Mouse (Mus musculus): Measurements from ENCODE around the gene Myo18b. TPM values are rescaled to one million over a fixed set of nuclear protein-coding genes. Genes with fewer than 3 reads are reported as not detected.

Gene Myo18b
- polyA plus RNA-seq, 1 experiment, result not detected

GRCm38 (mm10) chr5:112833866-112834265, 62.3 kb downstream of the Myo18b start:
- no peak for TF ChIP-seq CTCF (IDR thresholded peaks at IDR 0.05; ENCODE audit: control insufficient read depth, insufficient read depth, insufficient read length)
- no peak for TF ChIP-seq MYOG (IDR thresholded peaks at IDR 0.05; ENCODE audit: control insufficient read depth, extremely low read depth, insufficient read length)
- TF ChIP-seq USF1 (IDR thresholded peaks at IDR 0.05; ENCODE audit: low read depth), result no peak
- TF ChIP-seq MAX (IDR thresholded peaks at IDR 0.05), result no peak
- TF ChIP-seq FOSL1 (IDR thresholded peaks at IDR 0.05; ENCODE audit: insufficient read depth, low read length, poor library complexity, severe bottlenecking), result no peak
- TF ChIP-seq CEBPB (IDR thresholded peaks at IDR 0.05; ENCODE audit: low read depth), result no peak
- no peak overlapping the region for H3ac ChIP-seq (ENCODE audit: control insufficient read depth, insufficient read length, low read depth)
- H3K27me3 ChIP-seq (ENCODE audit: control insufficient read depth, insufficient read depth, insufficient read length), result no peaks in the 10 kb centered on the region
- no peaks in the 10 kb centered on the region for H3K79me2 ChIP-seq (ENCODE audit: control insufficient read depth, insufficient read depth)
- no peaks in the 10 kb centered on the region for H3K36me3 ChIP-seq (ENCODE audit: control insufficient read depth, insufficient read depth)
- H3K4me3 ChIP-seq (ENCODE audit: insufficient read depth, poor library complexity, severe bottlenecking), result no peak overlapping the region
- no peaks in the 10 kb centered on the region for H3K79me3 ChIP-seq (ENCODE audit: low read depth)

GRCm38 (mm10) chr5:112825091-112825794, 70.9 kb downstream of the Myo18b start:
- no peak overlapping the region for H3K4me3 ChIP-seq (ENCODE audit: insufficient read depth, poor library complexity, severe bottlenecking)
- H3ac ChIP-seq (ENCODE audit: control insufficient read depth, insufficient read length, low read depth), result no peak overlapping the region
- H3K36me3 ChIP-seq (ENCODE audit: control insufficient read depth, insufficient read depth), result no peaks in the 10 kb centered on the region
- no peaks in the 10 kb centered on the region for H3K27me3 ChIP-seq (ENCODE audit: control insufficient read depth, insufficient read depth, insufficient read length)
- TF ChIP-seq MYOG (IDR thresholded peaks at IDR 0.05; ENCODE audit: control insufficient read depth, extremely low read depth, insufficient read length) (no peak), USF1 (IDR thresholded peaks at IDR 0.05; ENCODE audit: low read depth) (no peak), FOSL1 (IDR thresholded peaks at IDR 0.05; ENCODE audit: insufficient read depth, low read length, poor library complexity, severe bottlenecking) (no peak), MYOD1 (IDR thresholded peaks at IDR 0.05; ENCODE audit: control insufficient read depth, insufficient read length, low read depth) (no peak), MAX (IDR thresholded peaks at IDR 0.05) (no peak)
- H3K79me2 ChIP-seq (ENCODE audit: control insufficient read depth, insufficient read depth), result no peaks in the 10 kb centered on the region
- no peaks in the 10 kb centered on the region for H3K79me3 ChIP-seq (ENCODE audit: low read depth)

GRCm38 (mm10) chr5:112824376-112824775, 71.8 kb downstream of the Myo18b start:
- H3K4me3 ChIP-seq (ENCODE audit: insufficient read depth, poor library complexity, severe bottlenecking), result no peak overlapping the region
- H3K79me3 ChIP-seq (ENCODE audit: low read depth), result no peaks in the 10 kb centered on the region
- no peaks in the 10 kb centered on the region for H3K79me2 ChIP-seq (ENCODE audit: control insufficient read depth, insufficient read depth)
- no peaks in the 10 kb centered on the region for H3K36me3 ChIP-seq (ENCODE audit: control insufficient read depth, insufficient read depth)
- TF ChIP-seq MYOG (IDR thresholded peaks at IDR 0.05; ENCODE audit: control insufficient read depth, extremely low read depth, insufficient read length) (no peak), MAX (IDR thresholded peaks at IDR 0.05) (no peak), MYOD1 (IDR thresholded peaks at IDR 0.05; ENCODE audit: control insufficient read depth, insufficient read length, low read depth) (no peak), USF1 (IDR thresholded peaks at IDR 0.05; ENCODE audit: low read depth) (no peak), CTCF (IDR thresholded peaks at IDR 0.05; ENCODE audit: control insufficient read depth, insufficient read depth, insufficient read length) (no peak), FOSL1 (IDR thresholded peaks at IDR 0.05; ENCODE audit: insufficient read depth, low read length, poor library complexity, severe bottlenecking) (no peak), CEBPB (IDR thresholded peaks at IDR 0.05; ENCODE audit: low read depth) (no peak)
- no peak overlapping the region for H3ac ChIP-seq (ENCODE audit: control insufficient read depth, insufficient read length, low read depth)
- H3K27me3 ChIP-seq (ENCODE audit: control insufficient read depth, insufficient read depth, insufficient read length), result no peaks in the 10 kb centered on the region

- Histone ChIP-seq H3K27me3 (ENCODE audit: control insufficient read depth, insufficient read depth, insufficient read length) (no peaks in the 10 kb centered on the region), H3K36me3 (ENCODE audit: control insufficient read depth, insufficient read depth) (no peaks in the 10 kb centered on the region), H3K79me3 (ENCODE audit: low read depth) (no peaks in the 10 kb centered on the region), H3K79me2 (ENCODE audit: control insufficient read depth, insufficient read depth) (no peaks in the 10 kb centered on the region), H3ac (ENCODE audit: control insufficient read depth, insufficient read length, low read depth) (no peak overlapping the region), H3K4me3 (ENCODE audit: insufficient read depth, poor library complexity, severe bottlenecking) (no peak overlapping the region)
- TF ChIP-seq MAX (IDR thresholded peaks at IDR 0.05), result no peak
- TF ChIP-seq MYOD1 (IDR thresholded peaks at IDR 0.05; ENCODE audit: control insufficient read depth, insufficient read length, low read depth), result no peak
These were observed 73.7 kb downstream of the Myo18b start for GRCm38 (mm10) chr5:112822426-112822825.

- Histone ChIP-seq H3K79me2 (ENCODE audit: control insufficient read depth, insufficient read depth) (no peaks in the 10 kb centered on the region), H3K79me3 (ENCODE audit: low read depth) (no peaks in the 10 kb centered on the region), H3K36me3 (ENCODE audit: control insufficient read depth, insufficient read depth) (no peaks in the 10 kb centered on the region), H3ac (ENCODE audit: control insufficient read depth, insufficient read length, low read depth) (no peak overlapping the region), H3K4me3 (ENCODE audit: insufficient read depth, poor library complexity, severe bottlenecking) (no peak overlapping the region), H3K27me3 (ENCODE audit: control insufficient read depth, insufficient read depth, insufficient read length) (no peaks in the 10 kb centered on the region)
- TF ChIP-seq USF1 (IDR thresholded peaks at IDR 0.05; ENCODE audit: low read depth) (no peak), MYOG (IDR thresholded peaks at IDR 0.05; ENCODE audit: control insufficient read depth, extremely low read depth, insufficient read length) (no peak), FOSL1 (IDR thresholded peaks at IDR 0.05; ENCODE audit: insufficient read depth, low read length, poor library complexity, severe bottlenecking) (no peak), MYOD1 (IDR thresholded peaks at IDR 0.05; ENCODE audit: control insufficient read depth, insufficient read length, low read depth) (no peak)
These were observed 81.1 kb downstream of the Myo18b start for GRCm38 (mm10) chr5:112815051-112815450.

GRCm38 (mm10) chr5:112807629-112808028, 88.5 kb downstream of the Myo18b start:
- TF ChIP-seq MYOD1 (IDR thresholded peaks at IDR 0.05; ENCODE audit: control insufficient read depth, insufficient read length, low read depth) (no peak), MAX (IDR thresholded peaks at IDR 0.05) (no peak), CEBPB (IDR thresholded peaks at IDR 0.05; ENCODE audit: low read depth) (no peak), USF1 (IDR thresholded peaks at IDR 0.05; ENCODE audit: low read depth) (no peak), MYOG (IDR thresholded peaks at IDR 0.05; ENCODE audit: control insufficient read depth, extremely low read depth, insufficient read length) (no peak), FOSL1 (IDR thresholded peaks at IDR 0.05; ENCODE audit: insufficient read depth, low read length, poor library complexity, severe bottlenecking) (no peak), CTCF (IDR thresholded peaks at IDR 0.05; ENCODE audit: control insufficient read depth, insufficient read depth, insufficient read length) (no peak)

More at GRCm38 (mm10) chr5:112807629-112808028, 88.5 kb downstream of the Myo18b start:
- Histone ChIP-seq H3K36me3 (ENCODE audit: control insufficient read depth, insufficient read depth) (no peaks in the 10 kb centered on the region), H3K79me2 (ENCODE audit: control insufficient read depth, insufficient read depth) (no peaks in the 10 kb centered on the region), H3K79me3 (ENCODE audit: low read depth) (no peaks in the 10 kb centered on the region), H3ac (ENCODE audit: control insufficient read depth, insufficient read length, low read depth) (no peak overlapping the region), H3K4me3 (ENCODE audit: insufficient read depth, poor library complexity, severe bottlenecking) (no peak overlapping the region), H3K27me3 (ENCODE audit: control insufficient read depth, insufficient read depth, insufficient read length) (no peaks in the 10 kb centered on the region)
